Mouse (Mus musculus): Measurements from ENCODE around the gene Ramp3.

Ramp3 gene

GRCm38 (mm10) chr11:6676641-6677040 is 18.3 kb downstream of the Ramp3 start:
- Histone ChIP-seq H3K9me3 (ENCODE audit: low read length) (peaks cover 4% of the 10 kb centered on the region), H3K4me3 (replicated peaks; ENCODE audit: low read length) (peak overlapping the region; percentile 45), H3K4me1 (replicated peaks; ENCODE audit: low read depth, low read length) (peaks cover 48% of the 10 kb centered on the region), H3K36me3 (ENCODE audit: insufficient read depth, low read length) (0 out of 2 replicates have a peak, but pooled peaks cover 3% of the 10 kb centered on the region), H3K27me3 (ENCODE audit: insufficient read depth, low read length) (peaks cover 8% of the 10 kb centered on the region)
- TF ChIP-seq NANOG (IDR thresholded peaks at IDR 0.05; ENCODE audit: borderline replicate concordance, low read length) = no peak
- no peak for TF ChIP-seq CTCF (conservative IDR thresholded peaks at IDR 0.05; ENCODE audit: low read length)
- no peak for TF ChIP-seq POU5F1 (IDR thresholded peaks at IDR 0.05; ENCODE audit: borderline replicate concordance, low read length)

GRCm38 (mm10) chr11:6677530-6677929 is 19.2 kb downstream of the Ramp3 start:
- peaks cover 8% of the 10 kb centered on the region for H3K27me3 ChIP-seq (ENCODE audit: insufficient read depth, low read length)
- TF ChIP-seq NANOG (IDR thresholded peaks at IDR 0.05; ENCODE audit: borderline replicate concordance, low read length) = no peak
- TF ChIP-seq CTCF (conservative IDR thresholded peaks at IDR 0.05; ENCODE audit: low read length) = no peak
- no peak for TF ChIP-seq POU5F1 (IDR thresholded peaks at IDR 0.05; ENCODE audit: borderline replicate concordance, low read length)
- H3K4me3 ChIP-seq (replicated peaks; ENCODE audit: low read length) = no peak overlapping the region
- peaks cover 7% of the 10 kb centered on the region for H3K9me3 ChIP-seq (ENCODE audit: low read length)
- peaks cover 48% of the 10 kb centered on the region for H3K4me1 ChIP-seq (replicated peaks; ENCODE audit: low read depth, low read length)
- H3K36me3 ChIP-seq (ENCODE audit: insufficient read depth, low read length) = 0 out of 2 replicates have a peak, but pooled peaks cover 3% of the 10 kb centered on the region

GRCm38 (mm10) chr11:6679694-6680396 is 21.5 kb downstream of the Ramp3 start:
- Histone ChIP-seq H3K27me3 (ENCODE audit: insufficient read depth, low read length) (peaks cover 8% of the 10 kb centered on the region), H3K9me3 (ENCODE audit: low read length) (peaks cover 11% of the 10 kb centered on the region), H3K4me1 (replicated peaks; ENCODE audit: low read depth, low read length) (peaks cover 50% of the 10 kb centered on the region), H3K4me3 (replicated peaks; ENCODE audit: low read length) (peak overlapping the region; percentile 37; the same call in 1 of the 2 replicates), H3K36me3 (ENCODE audit: insufficient read depth, low read length) (0 out of 2 replicates have a peak, but pooled peaks cover 2% of the 10 kb centered on the region)
- TF ChIP-seq POU5F1 (IDR thresholded peaks at IDR 0.05; ENCODE audit: borderline replicate concordance, low read length) = no peak
- no peak for TF ChIP-seq CTCF (conservative IDR thresholded peaks at IDR 0.05; ENCODE audit: low read length)
- TF ChIP-seq NANOG (IDR thresholded peaks at IDR 0.05; ENCODE audit: borderline replicate concordance, low read length) = no peak

DNA sequence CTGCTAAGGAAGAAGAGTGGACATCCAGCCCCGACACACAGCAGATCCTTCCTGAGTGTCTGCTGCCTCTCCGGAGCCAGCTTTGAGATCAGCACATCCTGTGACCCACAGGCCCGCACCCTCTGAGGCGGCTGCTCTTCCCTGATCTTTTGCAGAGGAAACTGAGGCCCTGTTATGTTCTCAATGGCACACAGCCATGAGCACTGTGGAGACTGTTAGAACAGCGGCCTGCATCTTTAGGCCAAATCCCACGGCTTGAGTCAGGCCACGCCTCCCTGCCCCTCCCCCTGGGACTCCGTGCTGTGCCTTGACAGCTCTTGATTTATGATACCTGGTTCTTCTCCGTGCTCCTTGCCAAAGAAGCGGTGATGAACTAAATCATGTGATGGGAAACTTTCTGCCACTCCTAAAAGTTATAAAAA is 22.1 kb downstream of the Ramp3 start:
- peaks cover 11% of the 10 kb centered on the region for H3K9me3 ChIP-seq (ENCODE audit: low read length)
- peaks cover 50% of the 10 kb centered on the region for H3K4me1 ChIP-seq (replicated peaks; ENCODE audit: low read depth, low read length)
- H3K27me3 ChIP-seq (ENCODE audit: insufficient read depth, low read length) = peaks cover 8% of the 10 kb centered on the region
- H3K4me3 ChIP-seq (replicated peaks; ENCODE audit: low read length) = peak overlapping the region; percentile 37; the same call in 1 of the 2 replicates
- H3K36me3 ChIP-seq (ENCODE audit: insufficient read depth, low read length) = no peaks in the 10 kb centered on the region
- no peak for TF ChIP-seq NANOG (IDR thresholded peaks at IDR 0.05; ENCODE audit: borderline replicate concordance, low read length)
- TF ChIP-seq CTCF (conservative IDR thresholded peaks at IDR 0.05; ENCODE audit: low read length) = no peak
- no peak for TF ChIP-seq POU5F1 (IDR thresholded peaks at IDR 0.05; ENCODE audit: borderline replicate concordance, low read length)

GRCm38 (mm10) chr11:6684741-6685140 is 26.4 kb downstream of the Ramp3 start:
- no peaks in the 10 kb centered on the region for H3K36me3 ChIP-seq (ENCODE audit: insufficient read depth, low read length)
- TF ChIP-seq POU5F1 (IDR thresholded peaks at IDR 0.05; ENCODE audit: borderline replicate concordance, low read length) (no peak), CTCF (conservative IDR thresholded peaks at IDR 0.05; ENCODE audit: low read length) (no peak), NANOG (IDR thresholded peaks at IDR 0.05; ENCODE audit: borderline replicate concordance, low read length) (no peak)
- peaks cover 11% of the 10 kb centered on the region for H3K9me3 ChIP-seq (ENCODE audit: low read length)
- no peak overlapping the region for H3K4me3 ChIP-seq (replicated peaks; ENCODE audit: low read length)
- H3K27me3 ChIP-seq (ENCODE audit: insufficient read depth, low read length) = no peaks in the 10 kb centered on the region
- H3K4me1 ChIP-seq (replicated peaks; ENCODE audit: low read depth, low read length) = peaks cover 31% of the 10 kb centered on the region

- no peaks in the 10 kb centered on the region for H3K27me3 ChIP-seq (ENCODE audit: insufficient read depth, low read length)
- TF ChIP-seq NANOG (IDR thresholded peaks at IDR 0.05; ENCODE audit: borderline replicate concordance, low read length) = no peak
- no peak for TF ChIP-seq CTCF (conservative IDR thresholded peaks at IDR 0.05; ENCODE audit: low read length)
- no peak for TF ChIP-seq POU5F1 (IDR thresholded peaks at IDR 0.05; ENCODE audit: borderline replicate concordance, low read length)
- peaks cover 21% of the 10 kb centered on the region for H3K4me1 ChIP-seq (replicated peaks; ENCODE audit: low read depth, low read length)
- no peaks in the 10 kb centered on the region for H3K36me3 ChIP-seq (ENCODE audit: insufficient read depth, low read length)
- H3K4me3 ChIP-seq (replicated peaks; ENCODE audit: low read length) = no peak overlapping the region
- H3K9me3 ChIP-seq (ENCODE audit: low read length) = no peaks in the 10 kb centered on the region; the same call in 1 of the 2 replicates
These were observed 30.6 kb downstream of the Ramp3 start for GRCm38 (mm10) chr11:6688888-6689287.

DNA sequence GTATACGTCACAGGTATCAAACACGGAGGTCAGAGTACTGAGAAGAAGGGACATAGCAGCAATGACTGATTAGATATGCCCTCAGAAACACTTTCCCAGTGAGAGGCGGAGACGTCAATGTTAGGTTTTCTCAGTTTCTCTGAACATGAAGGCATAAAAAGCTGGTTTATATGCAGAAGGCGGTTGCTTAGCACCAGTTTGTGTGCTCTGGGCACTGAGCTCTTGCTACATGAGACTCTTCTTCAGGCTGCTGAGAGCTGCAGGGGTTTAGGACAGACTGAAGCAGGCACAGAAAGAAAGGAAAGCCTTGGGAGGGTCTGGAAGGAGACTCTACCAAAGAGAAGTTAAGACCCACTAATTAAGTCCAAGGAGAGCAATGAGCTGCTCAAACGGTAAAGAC is 34.0 kb downstream of the Ramp3 start:
- Histone ChIP-seq H3K27me3 (ENCODE audit: insufficient read depth, low read length) (no peaks in the 10 kb centered on the region), H3K9me3 (ENCODE audit: low read length) (no peaks in the 10 kb centered on the region), H3K4me1 (replicated peaks; ENCODE audit: low read depth, low read length) (no peaks in the 10 kb centered on the region; the same call in 1 of the 2 replicates), H3K4me3 (replicated peaks; ENCODE audit: low read length) (no peak overlapping the region), H3K36me3 (ENCODE audit: insufficient read depth, low read length) (no peaks in the 10 kb centered on the region)
- TF ChIP-seq POU5F1 (IDR thresholded peaks at IDR 0.05; ENCODE audit: borderline replicate concordance, low read length) (no peak), CTCF (conservative IDR thresholded peaks at IDR 0.05; ENCODE audit: low read length) (no peak), NANOG (IDR thresholded peaks at IDR 0.05; ENCODE audit: borderline replicate concordance, low read length) (no peak)

GRCm38 (mm10) chr11:6694114-6694513 is 35.8 kb downstream of the Ramp3 start:
- no peaks in the 10 kb centered on the region for H3K9me3 ChIP-seq (ENCODE audit: low read length)
- no peaks in the 10 kb centered on the region; the same call in 1 of the 2 replicates for H3K4me1 ChIP-seq (replicated peaks; ENCODE audit: low read depth, low read length)
- no peaks in the 10 kb centered on the region for H3K27me3 ChIP-seq (ENCODE audit: insufficient read depth, low read length)
- TF ChIP-seq POU5F1 (IDR thresholded peaks at IDR 0.05; ENCODE audit: borderline replicate concordance, low read length) (no peak), NANOG (IDR thresholded peaks at IDR 0.05; ENCODE audit: borderline replicate concordance, low read length) (no peak), CTCF (conservative IDR thresholded peaks at IDR 0.05; ENCODE audit: low read length) (no peak)
- no peak overlapping the region for H3K4me3 ChIP-seq (replicated peaks; ENCODE audit: low read length)
- H3K36me3 ChIP-seq (ENCODE audit: insufficient read depth, low read length) = no peaks in the 10 kb centered on the region

Data from E14TG2a.4 (cell line).